Mouse (Mus musculus): Measurements from ENCODE around the gene Zmiz1.

Zmiz1 gene

GRCm38 (mm10) chr14:25534396-25534769 is 75.4 kb downstream of the Zmiz1 start:
- in situ Hi-C loops (cut with MboI) = no loop called here

GRCm38 (mm10) chr14:25534918-25535582 is 76.1 kb downstream of the Zmiz1 start:
- in situ Hi-C loops (cut with MboI) = no loop called here

- in situ Hi-C loops (cut with MboI) = no loop called here
These were observed 76.6 kb downstream of the Zmiz1 start for GRCm38 (mm10) chr14:25535583-25535943.

GRCm38 (mm10) chr14:25536476-25536875 is 77.5 kb downstream of the Zmiz1 start:
- in situ Hi-C loops (cut with MboI) = no loop called here

GRCm38 (mm10) chr14:25537351-25537750 is 78.4 kb downstream of the Zmiz1 start:
- in situ Hi-C loops (cut with MboI) = no loop called here

GRCm38 (mm10) chr14:25538522-25538921 is 79.5 kb downstream of the Zmiz1 start:
- in situ Hi-C loops (cut with MboI) = no loop called here

GRCm38 (mm10) chr14:25539493-25540116 is 80.6 kb downstream of the Zmiz1 start:
- in situ Hi-C loops (cut with MboI) = no loop called here

- in situ Hi-C loops (cut with MboI) = no loop called here
These were observed 81.2 kb downstream of the Zmiz1 start for GRCm38 (mm10) chr14:25540172-25540571.

GRCm38 (mm10) chr14:25541213-25541612 is 82.2 kb downstream of the Zmiz1 start:
- in situ Hi-C loops (cut with MboI) = no loop called here

- in situ Hi-C loops (cut with MboI) = no loop called here
These were observed 84.1 kb downstream of the Zmiz1 start for GRCm38 (mm10) chr14:25543098-25543497.

- in situ Hi-C loops (cut with MboI) = no loop called here
These were observed 84.9 kb downstream of the Zmiz1 start for GRCm38 (mm10) chr14:25543927-25544326.

- in situ Hi-C loops (cut with MboI) = no loop called here
These were observed 88.1 kb downstream of the Zmiz1 start for GRCm38 (mm10) chr14:25546852-25547621.

GRCm38 (mm10) chr14:25547882-25548281 is 88.9 kb downstream of the Zmiz1 start:
- in situ Hi-C loops (cut with MboI) = no loop called here

GRCm38 (mm10) chr14:25548650-25549049 is 89.7 kb downstream of the Zmiz1 start:
- in situ Hi-C loops (cut with MboI) = no loop called here

- in situ Hi-C loops (cut with MboI) = no loop called here
These were observed 90.1 kb downstream of the Zmiz1 start for GRCm38 (mm10) chr14:25549125-25549524.

- in situ Hi-C loops (cut with MboI) = loop anchor here (25.0 kb wide), 2 partner anchors 438 to 1063 kb away; partner anchors contain the start of genes Polr3a and Rps24
These were observed 91.2 kb downstream of the Zmiz1 start for GRCm38 (mm10) chr14:25549871-25550840.

GRCm38 (mm10) chr14:25551731-25552130 is 92.7 kb downstream of the Zmiz1 start:
- in situ Hi-C loops (cut with MboI) = loop anchor here (25.0 kb wide), 2 partner anchors 439 to 1064 kb away; partner anchors contain the start of genes Polr3a and Rps24

GRCm38 (mm10) chr14:25553382-25553781 is 94.4 kb downstream of the Zmiz1 start:
- in situ Hi-C loops (cut with MboI) = loop anchor here (25.0 kb wide), 2 partner anchors 441 to 1066 kb away; partner anchors contain the start of genes Polr3a and Rps24

GRCm38 (mm10) chr14:25554781-25555180 is 95.8 kb downstream of the Zmiz1 start:
- in situ Hi-C loops (cut with MboI) = loop anchor here (25.0 kb wide), 2 partner anchors 442 to 1067 kb away; partner anchors contain the start of genes Polr3a and Rps24

- in situ Hi-C loops (cut with MboI) = loop anchor here (25.0 kb wide), 2 partner anchors 443 to 1068 kb away; partner anchors contain the start of genes Polr3a and Rps24
These were observed 96.4 kb downstream of the Zmiz1 start for GRCm38 (mm10) chr14:25555291-25555781.

GRCm38 (mm10) chr14:25555848-25556247 is 96.9 kb downstream of the Zmiz1 start:
- in situ Hi-C loops (cut with MboI) = loop anchor here (25.0 kb wide), 2 partner anchors 444 to 1069 kb away; partner anchors contain the start of genes Polr3a and Rps24

Data from mature B cell (primary cell).